Mouse (Mus musculus): ENCODE data around the gene Prr29. TPM values are rescaled to one million over a fixed set of nuclear protein-coding genes. Genes with fewer than 3 reads are reported as not detected.

The Prr29 gene
- polyA plus RNA-seq, 1 experiment from 2014 or later = not detected

Other genes with a start within 250 kb of the Prr29 start
- 0.92 TPM in 1 of 2 replicates, not detected in the other for gene Gm10840, start 204.6 kb upstream of the Prr29 start, polyA plus RNA-seq (2014; fragmentation: Nextera tagmentation; extraction: Ambion mirVana)
- 431 and 442 TPM in 2 replicates for gene Limd2, start 204.6 kb upstream of the Prr29 start, polyA plus RNA-seq (2014; fragmentation: Nextera tagmentation; extraction: Ambion mirVana)
- gene Strada, start 163.3 kb upstream of the Prr29 start, polyA plus RNA-seq (2014; fragmentation: Nextera tagmentation; extraction: Ambion mirVana) = 33.4 and 35.8 TPM in 2 replicates
- gene Ccdc47, start 149.1 kb upstream of the Prr29 start, polyA plus RNA-seq (2014; fragmentation: Nextera tagmentation; extraction: Ambion mirVana) = 65.3 and 70.5 TPM in 2 replicates
- 95.4 and 102 TPM in 2 replicates for gene Ddx42, start 148.5 kb upstream of the Prr29 start, polyA plus RNA-seq (2014; fragmentation: Nextera tagmentation; extraction: Ambion mirVana)
- 76.2 and 80.5 TPM in 2 replicates for gene Ftsj3, start 109.4 kb upstream of the Prr29 start, polyA plus RNA-seq (2014; fragmentation: Nextera tagmentation; extraction: Ambion mirVana)
- gene Psmc5, start 109.3 kb upstream of the Prr29 start, polyA plus RNA-seq (2014; fragmentation: Nextera tagmentation; extraction: Ambion mirVana) = 389 and 396 TPM in 2 replicates
- gene Smarcd2, start 92.5 kb upstream of the Prr29 start, polyA plus RNA-seq (2014; fragmentation: Nextera tagmentation; extraction: Ambion mirVana) = 57.0 and 60.6 TPM in 2 replicates
- gene Tcam1, start 88.8 kb upstream of the Prr29 start, polyA plus RNA-seq (2014; fragmentation: Nextera tagmentation; extraction: Ambion mirVana) = 0.13 and 0.15 TPM in 2 replicates
- not detected in 2 replicates for gene Gh, start 63.6 kb upstream of the Prr29 start, polyA plus RNA-seq (2014; fragmentation: Nextera tagmentation; extraction: Ambion mirVana)
- gene Cd79b, start 50.7 kb upstream of the Prr29 start, polyA plus RNA-seq (2014; fragmentation: Nextera tagmentation; extraction: Ambion mirVana) = 1.3 and 1.9 TPM in 2 replicates
- gene Scn4a, start 12.2 kb upstream of the Prr29 start, polyA plus RNA-seq (2014; fragmentation: Nextera tagmentation; extraction: Ambion mirVana) = 0.03 and 0.07 TPM in 2 replicates
- gene Icam2, start 22.6 kb downstream of the Prr29 start, polyA plus RNA-seq (2014; fragmentation: Nextera tagmentation; extraction: Ambion mirVana) = 23.7 and 28.7 TPM in 2 replicates
- gene Ern1, start 122.4 kb downstream of the Prr29 start, polyA plus RNA-seq (2014; fragmentation: Nextera tagmentation; extraction: Ambion mirVana) = 3.0 and 3.8 TPM in 2 replicates
- 6.9 and 7.4 TPM in 2 replicates for gene Tex2, start 248.0 kb downstream of the Prr29 start, polyA plus RNA-seq (2014; fragmentation: Nextera tagmentation; extraction: Ambion mirVana)